Mouse (Mus musculus) brain, adult 2 months (tissue): ENCODE results near the gene Trim27.

ENCODE experiments used
- DNase-seq: peaks from one replicate; pipeline ENCODE4 v3.0.0; 2011; ENCODE audit warnings: low read depth, low spot score

The Trim27 gene

GRCm38 (mm10) chr13:21179367-21179723 lies at the start of gene Trim27:
Gene Trim27 (plus strand): TSS chr13:21179445.
- no peak for DNase-seq

- no peak for DNase-seq
These were observed 36.8 kb upstream of the Trim27 start for GRCm38 (mm10) chr13:21142421-21142820.

GRCm38 (mm10) chr13:21145767-21146166 lies 33.5 kb upstream of the Trim27 start, which contains the start of gene Olfr1368:
Gene Olfr1368 (minus strand): TSS chr13:21145867.
- no peak for DNase-seq

GRCm38 (mm10) chr13:21155888-21156287 lies 23.4 kb upstream of the Trim27 start:
- no peak for DNase-seq

- no peak for DNase-seq
These were observed 21.2 kb upstream of the Trim27 start for GRCm38 (mm10) chr13:21158071-21158470.

GRCm38 (mm10) chr13:21158785-21159474 lies 20.3 kb upstream of the Trim27 start:
- peak; percentile 95 for DNase-seq

- DNase-seq = peak; percentile 37
These were observed 19.8 kb upstream of the Trim27 start for GRCm38 (mm10) chr13:21159475-21159819.

GRCm38 (mm10) chr13:21160041-21160511 lies 19.2 kb upstream of the Trim27 start:
- DNase-seq = no peak

GRCm38 (mm10) chr13:21160657-21161590 lies 18.3 kb upstream of the Trim27 start:
- DNase-seq = peak; percentile 91

- no peak for DNase-seq
These were observed 17.7 kb upstream of the Trim27 start for GRCm38 (mm10) chr13:21161591-21161990.

- DNase-seq = no peak
These were observed 16.7 kb upstream of the Trim27 start for GRCm38 (mm10) chr13:21162591-21162990.

GRCm38 (mm10) chr13:21166936-21167909 lies 12.0 kb upstream of the Trim27 start:
- peak; percentile 91 for DNase-seq

GRCm38 (mm10) chr13:21167910-21168300 lies 11.3 kb upstream of the Trim27 start:
- peak; percentile 53 for DNase-seq

- peak; percentile 72 for DNase-seq
These were observed 10.8 kb upstream of the Trim27 start for GRCm38 (mm10) chr13:21168371-21169011.

GRCm38 (mm10) chr13:21169121-21169656 lies 10.1 kb upstream of the Trim27 start:
- peak; percentile 32 for DNase-seq

GRCm38 (mm10) chr13:21169657-21170430 lies 9.4 kb upstream of the Trim27 start:
- peak; percentile 89 for DNase-seq

GRCm38 (mm10) chr13:21170431-21171155 lies 8.7 kb upstream of the Trim27 start:
- no peak for DNase-seq

GRCm38 (mm10) chr13:21171156-21171530 lies 8.1 kb upstream of the Trim27 start:
- DNase-seq = peak; percentile 38

- peak; percentile 80 for DNase-seq
These were observed 7.6 kb upstream of the Trim27 start for GRCm38 (mm10) chr13:21171600-21172150.
